Mouse (Mus musculus): ENCODE data around the gene Nsun7. TPM values are rescaled to one million over a fixed set of nuclear protein-coding genes. Genes with fewer than 3 reads are reported as not detected.

Nsun7 gene
- polyA plus RNA-seq, 1 experiment: 56.5 TPM

DNA sequence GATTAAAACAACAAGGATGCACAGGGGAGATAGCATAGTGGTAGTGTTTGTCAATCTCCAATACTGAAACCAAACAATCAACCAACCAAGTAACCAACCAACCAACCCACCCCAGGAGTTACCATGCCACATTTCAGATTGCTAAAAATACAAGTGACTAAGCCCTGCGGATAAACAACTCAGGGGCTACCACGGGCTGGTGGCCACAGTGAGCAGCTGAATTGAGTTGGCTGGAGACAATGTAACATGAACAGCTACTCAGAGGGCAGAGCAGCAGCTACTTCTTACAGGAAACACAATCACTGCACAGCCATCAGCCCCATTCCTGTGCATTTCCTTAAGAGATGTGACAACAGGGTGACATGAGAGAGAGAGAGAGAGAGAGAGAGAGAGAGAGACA, 84.5 kb downstream of the Nsun7 start:
- TF ChIP-seq POLR2A (IDR thresholded peaks at IDR 0.05; ENCODE audit: control insufficient read depth, low read depth, low read length) (no peak), CTCF (IDR thresholded peaks at IDR 0.05; ENCODE audit: control insufficient read depth, insufficient read depth, insufficient replicate concordance, low read depth, low read length) (no peak)
- Histone ChIP-seq H3K27me3 (ENCODE audit: control insufficient read depth, insufficient read depth, low read length) (no peaks in the 10 kb centered on the region), H3K4me3 (ENCODE audit: control insufficient read depth, low read depth, low read length) (no peak overlapping the region), H3K4me1 (ENCODE audit: control insufficient read depth, insufficient read depth, low read length) (no peaks in the 10 kb centered on the region), H3K36me3 (ENCODE audit: control insufficient read depth, insufficient read depth, low read length) (no peaks in the 10 kb centered on the region), H3K27ac (ENCODE audit: control insufficient read depth, insufficient read depth, low read depth, low read length) (no peak overlapping the region)

DNA sequence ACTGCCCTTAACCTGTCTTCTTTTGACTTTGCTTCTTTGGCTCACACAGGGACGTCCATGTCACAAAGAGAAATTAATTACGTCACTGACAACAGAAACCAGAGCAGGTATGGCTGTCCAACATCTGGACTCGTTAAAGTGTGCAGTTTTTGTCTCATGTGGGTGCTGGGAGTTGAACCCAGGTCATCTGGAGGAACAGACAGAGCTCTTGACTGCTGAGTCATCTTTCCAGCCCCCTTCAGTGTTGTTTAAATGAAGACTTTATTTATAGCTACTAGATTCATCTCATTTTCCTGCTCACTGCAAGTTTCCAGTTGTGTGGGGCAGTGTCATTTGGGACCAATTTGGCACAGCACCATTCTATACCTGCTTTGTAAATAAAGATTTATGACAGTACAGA, 85.4 kb downstream of the Nsun7 start:
- no peak for TF ChIP-seq POLR2A (IDR thresholded peaks at IDR 0.05; ENCODE audit: control insufficient read depth, low read depth, low read length)
- no peak for TF ChIP-seq CTCF (IDR thresholded peaks at IDR 0.05; ENCODE audit: control insufficient read depth, insufficient read depth, insufficient replicate concordance, low read depth, low read length)
- Histone ChIP-seq H3K4me3 (ENCODE audit: control insufficient read depth, low read depth, low read length) (no peak overlapping the region), H3K36me3 (ENCODE audit: control insufficient read depth, insufficient read depth, low read length) (no peaks in the 10 kb centered on the region), H3K27me3 (ENCODE audit: control insufficient read depth, insufficient read depth, low read length) (no peaks in the 10 kb centered on the region), H3K27ac (ENCODE audit: control insufficient read depth, insufficient read depth, low read depth, low read length) (no peak overlapping the region), H3K4me1 (ENCODE audit: control insufficient read depth, insufficient read depth, low read length) (no peaks in the 10 kb centered on the region)

DNA sequence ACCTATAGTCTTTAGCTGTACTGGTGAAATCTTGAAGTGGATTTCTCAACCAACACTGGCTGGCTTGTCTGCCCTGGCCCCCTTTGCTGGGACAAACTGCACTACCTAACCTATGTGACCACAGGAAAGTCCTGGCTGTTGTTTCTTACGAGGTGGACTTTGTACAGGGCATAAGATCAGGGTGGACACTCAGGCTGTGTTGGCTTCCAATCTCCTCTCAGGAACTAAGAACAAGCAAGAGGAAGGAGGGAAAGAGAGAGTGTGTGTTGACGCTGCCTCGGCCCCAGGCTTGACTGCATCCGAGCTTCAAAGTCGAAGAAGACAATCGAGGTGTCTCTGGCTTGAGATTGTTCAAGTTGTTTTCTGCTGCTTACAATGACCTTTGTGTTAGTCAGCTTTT, 87.1 kb downstream of the Nsun7 start:
- Histone ChIP-seq H3K36me3 (ENCODE audit: control insufficient read depth, insufficient read depth, low read length) (no peaks in the 10 kb centered on the region), H3K27ac (ENCODE audit: control insufficient read depth, insufficient read depth, low read depth, low read length) (no peak overlapping the region), H3K4me3 (ENCODE audit: control insufficient read depth, low read depth, low read length) (no peak overlapping the region), H3K27me3 (ENCODE audit: control insufficient read depth, insufficient read depth, low read length) (no peaks in the 10 kb centered on the region), H3K4me1 (ENCODE audit: control insufficient read depth, insufficient read depth, low read length) (no peaks in the 10 kb centered on the region)
- TF ChIP-seq POLR2A (IDR thresholded peaks at IDR 0.05; ENCODE audit: control insufficient read depth, low read depth, low read length) (no peak), CTCF (IDR thresholded peaks at IDR 0.05; ENCODE audit: control insufficient read depth, insufficient read depth, insufficient replicate concordance, low read depth, low read length) (no peak)

Other genes starting within 250 kb of the Nsun7 start
- 24.9 and 31.5 TPM in 2 replicates for gene Rbm47, start 86.8 kb upstream of the Nsun7 start, polyA plus RNA-seq (2012; rRNA removed)